In genomic region chr13:54564232-54565200, GRCm38 (mm10) we compare ENCODE assay signal across 8 mouse cellular contexts. TPM values are rescaled to one million over a fixed set of nuclear protein-coding genes. Genes with fewer than 3 reads are reported as not detected.
DNase-seq lines count a peak whose midpoint lies in the region; ATAC-seq and TF ChIP-seq lines count a peak whose summit lies in the region.

No protein-coding gene starts in this region.

- DNase-seq in layer of hippocampus, adult 2 months (ENCODE audit: low spot score in 2 of 2), result no peak
- no peak for DNase-seq in layer of hippocampus, postnatal 25 days (ENCODE audit: extremely low spot score in 1 of 2, low spot score in 1 of 2)
- peak; percentile 47 for DNase-seq in Muller cell, postnatal 12 days (ENCODE audit: inconsistent ontology term)
- peak; percentile 45 for DNase-seq in forebrain, embryonic 10.5 days (ENCODE audit: extremely low spot score, low spot score)
- peak; percentile 35 to 51 for DNase-seq in kidney, postnatal 36 days
- DNase-seq in thymus, postnatal 0 days (ENCODE audit: low spot score), result no peak
- no peak for DNase-seq in cerebellum, adult 8-10 months

- peak overlapping the region; percentile 82 for H3K4me3 ChIP-seq in layer of hippocampus, adult 2 months
- peak overlapping the region; percentile 97 for H3K4me3 ChIP-seq in forebrain, embryonic 10.5 days
- H3K4me3 ChIP-seq in neural tube, embryonic 14.5 days (ENCODE audit: low read depth, low read length), result peak overlapping the region; percentile 97

- peak overlapping the region; percentile 92 for H3K9ac ChIP-seq in neural tube, embryonic 14.5 days (replicated peaks; ENCODE audit: low read depth, low read length)

- TF ChIP-seq CTCF in layer of hippocampus, adult 2 months (conservative IDR thresholded peaks at IDR 0.05), result no peak

- H3K4me2 ChIP-seq in neural tube, embryonic 14.5 days (ENCODE audit: low read depth, low read length), result peak overlapping the region; percentile 75

- H3K27ac ChIP-seq in layer of hippocampus, adult 2 months, result peak overlapping the region; percentile 89
- peak overlapping the region; percentile 96 for H3K27ac ChIP-seq in forebrain, embryonic 10.5 days
- peak overlapping the region; percentile 85 for H3K27ac ChIP-seq in neural tube, embryonic 14.5 days (ENCODE audit: low read depth, low read length)

- no peaks in the 10 kb centered on the region for H3K27me3 ChIP-seq in forebrain, embryonic 10.5 days (ENCODE audit: poor library complexity, severe bottlenecking)
- H3K27me3 ChIP-seq in neural tube, embryonic 14.5 days (ENCODE audit: control insufficient read depth, insufficient read depth, low read length), result no peaks in the 10 kb centered on the region; the same call in 1 of the 2 replicates

- peaks cover 19% of the 10 kb centered on the region for H3K4me1 ChIP-seq in forebrain, embryonic 10.5 days
- H3K4me1 ChIP-seq in neural tube, embryonic 14.5 days (ENCODE audit: control insufficient read depth, insufficient read depth, low read length), result peaks cover 5% of the 10 kb centered on the region; the same call in 1 of the 2 replicates

- H3K36me3 ChIP-seq in forebrain, embryonic 10.5 days (replicated peaks), result peaks cover 44% of the 10 kb centered on the region
- peaks cover 22% of the 10 kb centered on the region for H3K36me3 ChIP-seq in neural tube, embryonic 14.5 days (ENCODE audit: control insufficient read depth, insufficient read depth, low read length)

- 14% methylated on average over 45 of the region's 45 CpGs for WGBS in forebrain, embryonic 10.5 days
- WGBS in neural tube, embryonic 14.5 days, result 13% methylated on average over 42 of the region's 45 CpGs

- peak; percentile 71 for ATAC-seq in neural tube, embryonic 14.5 days (ENCODE audit: low read depth)

- H3K9me3 ChIP-seq in forebrain, embryonic 10.5 days, result no peaks in the 10 kb centered on the region
- no peaks in the 10 kb centered on the region for H3K9me3 ChIP-seq in neural tube, embryonic 14.5 days (ENCODE audit: control insufficient read depth, low read length)

RNA-seq across cellular contexts. Expression of gene 4833439L19Rik, which starts 0.7 kb away (rescaled TPM):
- total RNA-seq in layer of hippocampus, adult 2 months (2021), result 100 to 1,000 TPM; 152 to 159 TPM
- 100 to 1,000 TPM; 151 to 172 TPM for total RNA-seq in layer of hippocampus, postnatal 25 days (2021)
- 201 and 202 TPM in 2 replicates for polyA plus RNA-seq in forebrain, embryonic 10.5 days (2016; fragmentation: Nextera tagmentation; extraction: Ambion mirVana)
- 240 and 251 TPM in 2 replicates for polyA plus RNA-seq in neural tube, embryonic 14.5 days (2014; fragmentation: Nextera tagmentation; extraction: Ambion mirVana)
- polyA plus RNA-seq in thymus, postnatal 0 days (2015; fragmentation: Nextera tagmentation; extraction: Ambion mirVana), result 69.8 and 76.4 TPM in 2 replicates

RNA-seq across cellular contexts. Expression of gene Arl10, which starts 10.3 kb away (rescaled TPM):
- 10 to 100 TPM; 30.5 to 34.0 TPM for total RNA-seq in layer of hippocampus, adult 2 months (2021)
- 10 to 100 TPM; 33.3 to 33.7 TPM for total RNA-seq in layer of hippocampus, postnatal 25 days (2021)
- polyA plus RNA-seq in forebrain, embryonic 10.5 days (2016; fragmentation: Nextera tagmentation; extraction: Ambion mirVana), result 23.3 and 26.5 TPM in 2 replicates
- polyA plus RNA-seq in neural tube, embryonic 14.5 days (2014; fragmentation: Nextera tagmentation; extraction: Ambion mirVana), result 66.7 and 96.3 TPM in 2 replicates
- polyA plus RNA-seq in thymus, postnatal 0 days (2015; fragmentation: Nextera tagmentation; extraction: Ambion mirVana), result 7.0 and 8.3 TPM in 2 replicates

RNA-seq across cellular contexts. Expression of gene Nop16, which starts 25.4 kb away (rescaled TPM):
- total RNA-seq in layer of hippocampus, adult 2 months (2021), result 10 to 100 TPM; 24.8 to 28.1 TPM
- 10 to 100 TPM; 25.7 to 27.5 TPM for total RNA-seq in layer of hippocampus, postnatal 25 days (2021)
- polyA plus RNA-seq in forebrain, embryonic 10.5 days (2016; fragmentation: Nextera tagmentation; extraction: Ambion mirVana), result 99.8 and 111 TPM in 2 replicates
- 44.1 and 45.0 TPM in 2 replicates for polyA plus RNA-seq in neural tube, embryonic 14.5 days (2014; fragmentation: Nextera tagmentation; extraction: Ambion mirVana)
- polyA plus RNA-seq in thymus, postnatal 0 days (2015; fragmentation: Nextera tagmentation; extraction: Ambion mirVana), result 64.8 and 72.4 TPM in 2 replicates

RNA-seq across cellular contexts. Expression of gene Higd2a, which starts 25.5 kb away (rescaled TPM):
- 100 to 1,000 TPM; 163 to 167 TPM for total RNA-seq in layer of hippocampus, adult 2 months (2021)
- total RNA-seq in layer of hippocampus, postnatal 25 days (2021), result 100 to 1,000 TPM; 183 to 199 TPM
- 143 and 144 TPM in 2 replicates for polyA plus RNA-seq in forebrain, embryonic 10.5 days (2016; fragmentation: Nextera tagmentation; extraction: Ambion mirVana)
- polyA plus RNA-seq in neural tube, embryonic 14.5 days (2014; fragmentation: Nextera tagmentation; extraction: Ambion mirVana), result 246 and 295 TPM in 2 replicates
- 250 and 258 TPM in 2 replicates for polyA plus RNA-seq in thymus, postnatal 0 days (2015; fragmentation: Nextera tagmentation; extraction: Ambion mirVana)

RNA-seq across cellular contexts. Expression of gene Cltb, which starts 46.6 kb away (rescaled TPM):
- total RNA-seq in layer of hippocampus, adult 2 months (2021), result 100 to 1,000 TPM; 252 to 268 TPM
- 100 to 1,000 TPM; 269 to 294 TPM for total RNA-seq in layer of hippocampus, postnatal 25 days (2021)
- polyA plus RNA-seq in forebrain, embryonic 10.5 days (2016; fragmentation: Nextera tagmentation; extraction: Ambion mirVana), result 12.4 and 15.3 TPM in 2 replicates
- polyA plus RNA-seq in neural tube, embryonic 14.5 days (2014; fragmentation: Nextera tagmentation; extraction: Ambion mirVana), result 172 and 200 TPM in 2 replicates
- 56.5 and 57.0 TPM in 2 replicates for polyA plus RNA-seq in thymus, postnatal 0 days (2015; fragmentation: Nextera tagmentation; extraction: Ambion mirVana)

Comparison
In these comparisons a context has a peak if more than half of its experiments do, and no peak if none do; other contexts are left out.
1. DNase-seq: peak in Muller cell, postnatal 12 days (single experiment), forebrain, embryonic 10.5 days (single experiment) and kidney, postnatal 36 days (2 of 2); none in layer of hippocampus, adult 2 months (0 of 2), layer of hippocampus, postnatal 25 days (0 of 2), thymus, postnatal 0 days (single experiment) and cerebellum, adult 8-10 months (single experiment).
2. Peak in every context shown above with its lines, with median percentiles within 50 percentile points of each other: H3K27ac ChIP-seq and H3K4me3 ChIP-seq.